Mouse (Mus musculus) testis, adult 2 months (tissue): ENCODE measurements at regions not wholly inside any gene's neighbourhood (a gene's known extent, or its start where the extent isn't known, plus 50 kb on each side); places are given as distances from the start of the nearest gene placed in this dataset.

ENCODE experiments used
- CTCF ChIP-seq: fragments of 200-500 bp; IDR thresholded peaks from 2 replicates; pipeline ENCODE4 v1.5.1; 2012; ENCODE audit warnings: low read depth, mild to moderate bottlenecking, inconsistent platforms, low read length, moderate library complexity; ENCODE audit not compliant: control insufficient read depth, insufficient read depth, insufficient replicate concordance
- POLR2A ChIP-seq: fragments of 200-500 bp; IDR thresholded peaks from 2 replicates; pipeline ENCODE4 v1.6.1; 2012; ENCODE audit warnings: low read depth, mild to moderate bottlenecking, inconsistent platforms, low read length, moderate library complexity; ENCODE audit not compliant: control insufficient read depth

GRCm38 (mm10) chr19:15815166-15815565 lies 132.0 kb downstream of the Psat1 start:
- TF ChIP-seq POLR2A (no peak), CTCF (no peak)
